ENCODE assay signal across 10 mouse cellular contexts in genomic region chr13:49291398-49291797, GRCm38 (mm10). TPM values are rescaled to one million over a fixed set of nuclear protein-coding genes. Genes with fewer than 3 reads are reported as not detected.
DNase-seq lines count a peak whose midpoint lies in the region; ATAC-seq and TF ChIP-seq lines count a peak whose summit lies in the region.
"Had no signal": no experiment of that assay in that cellular context is flagged by ENCODE, and none has a peak within 500 bp of the region (broad histone marks: within the 10 kb centered on the region; RNA-seq: fewer than 3 reads in every experiment).

No protein-coding gene starts in this region.

- H3K4me1 ChIP-seq in hindbrain, embryonic 11.5 days (replicated peaks; ENCODE audit: control insufficient read depth, insufficient read depth, low read length) = no peaks in the 10 kb centered on the region
- H3K4me1 ChIP-seq in hindbrain, embryonic 12.5 days = no peaks in the 10 kb centered on the region
- peaks cover 6% of the 10 kb centered on the region; the same call in 1 of the 2 replicates for H3K4me1 ChIP-seq in bone marrow, adult 2 months (ENCODE audit: control insufficient read depth, insufficient read depth, low read length)
- H3K4me1 ChIP-seq: forebrain, embryonic 13.5 days had no signal

- TF ChIP-seq POLR2A in bone marrow, adult 2 months (IDR thresholded peaks at IDR 0.05; ENCODE audit: borderline replicate concordance, control insufficient read depth, low read depth, low read length) = no peak

- no peak overlapping the region for H3K4me2 ChIP-seq in hindbrain, embryonic 11.5 days (replicated peaks; ENCODE audit: low read depth, low read length)
- H3K4me2 ChIP-seq in hindbrain, embryonic 12.5 days (replicated peaks) = no peak overlapping the region
- H3K4me2 ChIP-seq: forebrain, embryonic 13.5 days had no signal

- no peak overlapping the region for H3K27ac ChIP-seq in hindbrain, embryonic 11.5 days (ENCODE audit: low read depth, low read length)
- no peak overlapping the region for H3K27ac ChIP-seq in hindbrain, embryonic 12.5 days
- H3K27ac ChIP-seq in bone marrow, adult 2 months (ENCODE audit: control insufficient read depth, insufficient read depth, low read depth, low read length, poor library complexity) = no peak overlapping the region
- H3K27ac ChIP-seq: forebrain, embryonic 13.5 days had no signal

- WGBS in hindbrain, embryonic 11.5 days = 72% methylated on average over 1 of the region's 1 CpGs
- WGBS in hindbrain, embryonic 12.5 days = 49% methylated on average over 1 of the region's 1 CpGs
- WGBS in bone marrow, adult 2 months = 80% methylated on average over 1 of the region's 1 CpGs

- H3K4me3 ChIP-seq in hindbrain, embryonic 11.5 days (ENCODE audit: low read depth, low read length) = no peak overlapping the region
- H3K4me3 ChIP-seq in hindbrain, embryonic 12.5 days = no peak overlapping the region
- H3K4me3 ChIP-seq in bone marrow, adult 2 months (replicated peaks; ENCODE audit: control insufficient read depth, low read depth, low read length) = no peak overlapping the region
- H3K4me3 ChIP-seq: forebrain, embryonic 13.5 days; myocyte had no signal

- no peak overlapping the region for H3K9ac ChIP-seq in hindbrain, embryonic 11.5 days (ENCODE audit: low read depth, low read length)
- no peak overlapping the region for H3K9ac ChIP-seq in hindbrain, embryonic 12.5 days
- H3K9ac ChIP-seq: forebrain, embryonic 13.5 days had no signal

- TF ChIP-seq CTCF in bone marrow, adult 2 months (IDR thresholded peaks at IDR 0.05; ENCODE audit: control insufficient read depth, insufficient read depth, low read length) = peak; percentile 59

- H3K9me3 ChIP-seq in hindbrain, embryonic 11.5 days (ENCODE audit: control insufficient read depth, low read length) = no peaks in the 10 kb centered on the region
- peaks cover 6% of the 10 kb centered on the region; the same call in 1 of the 2 replicates for H3K9me3 ChIP-seq in hindbrain, embryonic 12.5 days (replicated peaks)

- DNase-seq in hindbrain, embryonic 11.5 days (ENCODE audit: low spot score) = peak; percentile 18
- peak; percentile 81 to 84 for DNase-seq in B cell, adult 2 months
- peak; percentile 19 for DNase-seq in mesoderm, embryonic 11.5 days (ENCODE audit: low read depth, low spot score)
- no peak for DNase-seq in urinary bladder, adult 2 months (ENCODE audit: low spot score)
- DNase-seq in gastrocnemius, postnatal 36 days = no peak
- no peak for DNase-seq in heart, postnatal 25 days (ENCODE audit: low spot score)

- H3K36me3 ChIP-seq in hindbrain, embryonic 11.5 days (ENCODE audit: control insufficient read depth, insufficient read depth, low read length) = no peaks in the 10 kb centered on the region
- no peaks in the 10 kb centered on the region for H3K36me3 ChIP-seq in hindbrain, embryonic 12.5 days

- intact Hi-C loops in gastrocnemius, postnatal 36 days (cut with DNase I) = no loop called here
- intact Hi-C loops in heart, postnatal 25 days (cut with DNase I) = no loop called here

- ATAC-seq in hindbrain, embryonic 11.5 days (ENCODE audit: low FRiP score) = no peak
- ATAC-seq in hindbrain, embryonic 12.5 days (ENCODE audit: low FRiP score) = no peak
- ATAC-seq: forebrain, embryonic 13.5 days had no signal

- H3K27me3 ChIP-seq in hindbrain, embryonic 11.5 days (ENCODE audit: control insufficient read depth, insufficient read depth, low read length) = no peaks in the 10 kb centered on the region
- H3K27me3 ChIP-seq in hindbrain, embryonic 12.5 days = no peaks in the 10 kb centered on the region
- H3K27me3 ChIP-seq: forebrain, embryonic 13.5 days had no signal

RNA-seq across cellular contexts. Expression of gene Fgd3, which starts 28.7 kb away (rescaled TPM):
- polyA plus RNA-seq in hindbrain, embryonic 11.5 days (2014; fragmentation: Nextera tagmentation; extraction: Ambion mirVana) = 0.56 and 1.1 TPM in 2 replicates
- 1.1 and 1.2 TPM in 2 replicates for polyA plus RNA-seq in hindbrain, embryonic 12.5 days (2016; fragmentation: Nextera tagmentation; extraction: Ambion mirVana)
- polyA plus RNA-seq in bone marrow, adult 2 months (2011; ENCODE audit: insufficient read depth, insufficient read length, low replicate concordance, missing spikeins) = 10.9 and 31.9 TPM in 2 replicates
- 6.2 and 7.2 TPM in 2 replicates for polyA plus RNA-seq in urinary bladder, adult 2 months (2012; rRNA removed)
- under 1 TPM; 0.87 to 0.99 TPM for total RNA-seq in gastrocnemius, postnatal 36 days (2021)
- total RNA-seq in heart, postnatal 25 days (2021) = 1 to 10 TPM in 1 of 2 experiments, under 1 TPM in 1; 0.91 to 1.2 TPM

RNA-seq across cellular contexts. Expression of gene Susd3, which starts 42.9 kb away (rescaled TPM):
- 0.63 and 0.73 TPM in 2 replicates for polyA plus RNA-seq in hindbrain, embryonic 11.5 days (2014; fragmentation: Nextera tagmentation; extraction: Ambion mirVana)
- polyA plus RNA-seq in hindbrain, embryonic 12.5 days (2016; fragmentation: Nextera tagmentation; extraction: Ambion mirVana) = 0.47 and 0.96 TPM in 2 replicates
- 3.0 and 10.2 TPM in 2 replicates for polyA plus RNA-seq in bone marrow, adult 2 months (2011; ENCODE audit: insufficient read depth, insufficient read length, low replicate concordance, missing spikeins)
- 2.6 and 2.8 TPM in 2 replicates for polyA plus RNA-seq in urinary bladder, adult 2 months (2012; rRNA removed)
- total RNA-seq in gastrocnemius, postnatal 36 days (2021) = under 1 TPM in 1 of 2 experiments, not detected in 1; 0.32 TPM
- under 1 TPM; 0.70 to 0.87 TPM for total RNA-seq in heart, postnatal 25 days (2021)

RNA-seq across cellular contexts. Expression of gene Bicd2, which starts 50.0 kb away (rescaled TPM):
- 26.9 and 29.5 TPM in 2 replicates for polyA plus RNA-seq in hindbrain, embryonic 11.5 days (2014; fragmentation: Nextera tagmentation; extraction: Ambion mirVana)
- polyA plus RNA-seq in hindbrain, embryonic 12.5 days (2016; fragmentation: Nextera tagmentation; extraction: Ambion mirVana) = 40.7 and 44.2 TPM in 2 replicates
- 12.1 and 23.2 TPM in 2 replicates for polyA plus RNA-seq in bone marrow, adult 2 months (2011; ENCODE audit: insufficient read depth, insufficient read length, low replicate concordance, missing spikeins)
- polyA plus RNA-seq in urinary bladder, adult 2 months (2012; rRNA removed) = 41.8 and 47.8 TPM in 2 replicates
- total RNA-seq in gastrocnemius, postnatal 36 days (2021) = 10 to 100 TPM; 23.3 to 24.5 TPM
- 10 to 100 TPM; 74.7 to 76.9 TPM for total RNA-seq in heart, postnatal 25 days (2021)

Comparison
In these comparisons a context has a peak if more than half of its experiments do, and no peak if none do; other contexts are left out.
1. DNase-seq: peak in hindbrain, embryonic 11.5 days (single experiment), B cell, adult 2 months (2 of 2) and mesoderm, embryonic 11.5 days (single experiment); none in urinary bladder, adult 2 months (single experiment), gastrocnemius, postnatal 36 days (0 of 2) and heart, postnatal 25 days (single experiment).